ENCODE assay signal across 9 mouse cellular contexts in the genomic region with DNA sequence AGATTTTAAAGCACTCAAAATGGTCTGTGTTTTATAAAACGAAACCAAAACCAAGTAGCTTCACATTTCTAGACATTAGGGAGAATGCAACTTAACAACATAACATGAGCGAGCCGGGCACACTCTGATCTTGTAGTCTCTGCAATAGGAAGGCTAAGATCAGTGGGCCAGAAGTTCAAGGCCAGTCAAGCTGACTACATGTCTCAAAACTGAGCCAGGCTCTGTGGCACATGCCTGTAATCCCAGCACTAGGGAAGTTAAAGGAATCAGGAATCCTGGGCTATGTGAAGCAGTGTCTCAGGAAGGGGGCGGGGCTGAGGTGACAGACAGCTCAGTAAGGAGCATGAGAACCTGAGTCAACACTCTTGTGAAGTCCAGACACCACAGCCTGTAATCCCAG. TPM values are rescaled to one million over a fixed set of nuclear protein-coding genes. Genes with fewer than 3 reads are reported as not detected.
A peak's percentile ranks its signal among the peaks of the same experiment; 100 is the strongest.
DNase-seq lines count a peak whose midpoint lies in the region; TF ChIP-seq lines count a peak whose summit lies in the region.
"Had no signal": no experiment of that assay in that cellular context is flagged by ENCODE, and none has a peak within 500 bp of the region (broad histone marks: within the 10 kb centered on the region; RNA-seq: fewer than 3 reads in every experiment).

No protein-coding gene starts in this region.

- TF ChIP-seq CTCF in olfactory bulb, adult 2 months (IDR thresholded peaks at IDR 0.05; ENCODE audit: insufficient read depth, low read depth, low read length) = no peak

- peaks cover 15% of the 10 kb centered on the region for H3K4me1 ChIP-seq in olfactory bulb, adult 2 months (ENCODE audit: control insufficient read depth, insufficient read depth, low read length)
- peaks cover 13% of the 10 kb centered on the region for H3K4me1 ChIP-seq in limb, embryonic 10.5 days

- no peak overlapping the region for H3K4me3 ChIP-seq in olfactory bulb, adult 2 months (ENCODE audit: insufficient read depth, low read depth, low read length)
- no peak overlapping the region for H3K4me3 ChIP-seq in limb, embryonic 10.5 days
- H3K4me3 ChIP-seq: heart, embryonic 15.5 days had no signal

- H3K27me3 ChIP-seq in limb, embryonic 10.5 days (ENCODE audit: low read depth, poor library complexity, severe bottlenecking) = no peaks in the 10 kb centered on the region
- H3K27me3 ChIP-seq: heart, embryonic 15.5 days had no signal

- no peaks in the 10 kb centered on the region for H3K9me3 ChIP-seq in limb, embryonic 10.5 days (replicated peaks)
- H3K9me3 ChIP-seq: heart, embryonic 15.5 days had no signal

- no peaks in the 10 kb centered on the region for H3K36me3 ChIP-seq in limb, embryonic 10.5 days
- H3K36me3 ChIP-seq: heart, embryonic 15.5 days had no signal

- 31% methylated on average over 4 of the region's 4 CpGs for WGBS in olfactory bulb, adult 2 months
- whole genome bisulfite sequencing in limb, embryonic 10.5 days = 78% methylated on average over 4 of the region's 4 CpGs

- TF ChIP-seq POLR2A in olfactory bulb, adult 2 months (IDR thresholded peaks at IDR 0.05; ENCODE audit: insufficient read depth, low read depth, low read length) = no peak

- peak; percentile 21 to 41 for DNase-seq in left cerebral cortex, adult 18-20 months (ENCODE audit: low spot score in 2 of 2)
- DNase-seq in left cerebral cortex, adult 11 months (ENCODE audit: low spot score) = no peak
- DNase-seq in MN1 (ENCODE audit: low spot score) = peak; percentile 57
- DNase-seq in adrenal gland, postnatal 14 days = peak; percentile 67
- no peak for DNase-seq in cerebellum, adult 9-10 months
- DNase-seq in limb, embryonic 10.5 days (ENCODE audit: low spot score) = no peak

- peak overlapping the region; percentile 83 for H3K27ac ChIP-seq in olfactory bulb, adult 2 months (ENCODE audit: insufficient read depth, low read depth, low read length)
- no peak overlapping the region for H3K27ac ChIP-seq in limb, embryonic 10.5 days
- H3K27ac ChIP-seq: heart, embryonic 15.5 days; liver, embryonic 14.5 days had no signal

RNA-seq across cellular contexts. Expression of a gene that starts 35.8 kb away (rescaled TPM):
- 100 to 1,000 TPM; 181 to 182 TPM for total RNA-seq in left cerebral cortex, adult 18-20 months (2021)
- total RNA-seq in adrenal gland, postnatal 14 days (2021) = 66.8 and 68.0 TPM in 2 replicates
- 48.4 and 83.8 TPM in 2 replicates for polyA plus RNA-seq in olfactory bulb, adult 2 months (2012; ENCODE audit: insufficient read depth, insufficient read length, low replicate concordance, missing spikeins)
- 44.2 and 49.2 TPM in 2 replicates for polyA plus RNA-seq in limb, embryonic 10.5 days (2016; fragmentation: Nextera tagmentation; extraction: Ambion mirVana)

Comparison
In these comparisons a context has a peak if more than half of its experiments do, and no peak if none do; other contexts are left out.
1. DNase-seq: peak in left cerebral cortex, adult 18-20 months (2 of 2), MN1 (single experiment) and adrenal gland, postnatal 14 days (single experiment); none in left cerebral cortex, adult 11 months (single experiment), cerebellum, adult 9-10 months (single experiment) and limb, embryonic 10.5 days (single experiment).